Mouse (Mus musculus) stomach, postnatal 0 days (tissue): ENCODE measurements at regions not wholly inside any gene's neighbourhood (a gene's known extent, or its start where the extent isn't known, plus 50 kb on each side); places are given as distances from the start of the nearest gene placed in this dataset.
A peak's percentile ranks its signal among the peaks of the same experiment; 100 is the strongest.

Source experiments
- ATAC-seq: fragments of 200-750 bp; cut with Nextera tagmentation; 2 replicates; pipeline ENCODE4 v1.8.0; 2017; ENCODE audit not compliant: low FRiP score, low TSS enrichment
- DNase-seq: peaks from one replicate; pipeline ENCODE4 v3.0.0-alpha.2; 2016; ENCODE audit warnings: low spot score
- H3K27ac ChIP-seq: fragments of 300-500 bp; sonication (generic); replicated peaks from 2 replicates; pipeline ENCODE4 v1.5.1; 2014; ENCODE audit warnings: mild to moderate bottlenecking, control low read depth
- H3K27me3 ChIP-seq: fragments of 300-500 bp; sonication (generic); 2 replicates; pipeline ENCODE4 v1.6.1; 2014; ENCODE audit warnings: low read length; ENCODE audit not compliant: control insufficient read depth, insufficient read depth
- H3K36me3 ChIP-seq: fragments of 300-500 bp; sonication (generic); 2 replicates; pipeline ENCODE4 v1.6.1; 2014; ENCODE audit warnings: low read length, mixed read lengths; ENCODE audit not compliant: control insufficient read depth, insufficient read depth
- H3K4me1 ChIP-seq: fragments of 300-500 bp; sonication (generic); replicated peaks from 2 replicates; pipeline ENCODE4 v1.6.1; 2014; ENCODE audit warnings: antibody characterized with exemption; ENCODE audit not compliant: control insufficient read depth, insufficient read depth
- H3K4me2 ChIP-seq: fragments of 300-500 bp; sonication (generic); replicated peaks from 2 replicates; pipeline ENCODE4 v1.6.1; 2014; ENCODE audit warnings: low read depth, mild to moderate bottlenecking, control low read depth, moderate library complexity
- H3K4me3 ChIP-seq: fragments of 300-500 bp; sonication (generic); 2 replicates; pipeline ENCODE4 v1.5.1; 2014; ENCODE audit warnings: low read depth, low read length, control low read depth
- H3K9ac ChIP-seq: fragments of 300-500 bp; sonication (generic); 2 replicates; pipeline ENCODE4 v1.6.1; 2014; ENCODE audit warnings: mild to moderate bottlenecking, low read length, control low read depth, mixed read lengths
- H3K9me3 ChIP-seq: fragments of 300-500 bp; sonication (generic); 2 replicates; pipeline ENCODE4 v1.6.1; 2016; ENCODE audit warnings: low read length; ENCODE audit not compliant: control insufficient read depth
- CTCF ChIP-seq: IDR thresholded peaks from 2 replicates; pipeline ENCODE4 v1.5.1; 2016; ENCODE audit warnings: antibody characterized with exemption, low read depth, mild to moderate bottlenecking, moderate library complexity
- EP300 ChIP-seq: optimal IDR thresholded peaks from 2 replicates; pipeline ENCODE3; 2016; ENCODE audit warnings: antibody characterized with exemption
- WGBS: fragments of 180-500 bp; shearing (Covaris S2); extraction: QIAGEN DNeasy Blood & Tissue Kit; methylation state at CpG from one replicate; pipeline ENCODE4 v1.1.7; 2014; 5-methylcytosine and 5-hydroxymethylcytosine counted together

GRCm38 (mm10) chr9:43540131-43540530 lies 203.7 kb upstream of the Nectin1 start:
- no peaks in the 10 kb centered on the region for H3K9me3 ChIP-seq
- H3K4me3 ChIP-seq, result no peak overlapping the region
- no peak overlapping the region for H3K4me2 ChIP-seq
- no peaks in the 10 kb centered on the region for H3K4me1 ChIP-seq
- TF ChIP-seq CTCF (no peak), EP300 (no peak)
- no peaks in the 10 kb centered on the region for H3K36me3 ChIP-seq
- no peak overlapping the region for H3K9ac ChIP-seq
- WGBS, result 73% methylated on average over 3 of the region's 3 CpGs
- H3K27me3 ChIP-seq, result no peaks in the 10 kb centered on the region
- H3K27ac ChIP-seq, result no peak overlapping the region
- ATAC-seq (no peak), DNase-seq (no peak)

GRCm38 (mm10) chr9:43541234-43541633 lies 202.6 kb upstream of the Nectin1 start:
- no peak overlapping the region for H3K27ac ChIP-seq
- H3K27me3 ChIP-seq, result no peaks in the 10 kb centered on the region
- H3K9me3 ChIP-seq, result no peaks in the 10 kb centered on the region
- no peak overlapping the region for H3K9ac ChIP-seq
- no peaks in the 10 kb centered on the region for H3K36me3 ChIP-seq
- DNase-seq (no peak), ATAC-seq (no peak)
- TF ChIP-seq CTCF (no peak), EP300 (no peak)
- WGBS, result 81% methylated on average over 8 of the region's 8 CpGs
- no peak overlapping the region for H3K4me3 ChIP-seq
- H3K4me1 ChIP-seq, result no peaks in the 10 kb centered on the region
- H3K4me2 ChIP-seq, result no peak overlapping the region

GRCm38 (mm10) chr9:43542077-43542654 lies 201.6 kb upstream of the Nectin1 start:
- H3K9ac ChIP-seq, result no peak overlapping the region
- no peak for ATAC-seq
- no peak overlapping the region for H3K4me2 ChIP-seq
- TF ChIP-seq EP300 (peak; percentile 55), CTCF (no peak)
- H3K4me3 ChIP-seq, result no peak overlapping the region
- H3K27me3 ChIP-seq, result no peaks in the 10 kb centered on the region
- H3K36me3 ChIP-seq, result no peaks in the 10 kb centered on the region
- 67% methylated on average over 9 of the region's 9 CpGs for WGBS
- no peaks in the 10 kb centered on the region for H3K4me1 ChIP-seq
- H3K9me3 ChIP-seq, result no peaks in the 10 kb centered on the region
- no peak overlapping the region for H3K27ac ChIP-seq
- DNase-seq, result no peak

GRCm38 (mm10) chr9:43545081-43545565 lies 198.7 kb upstream of the Nectin1 start:
- Histone ChIP-seq H3K9me3 (no peaks in the 10 kb centered on the region), H3K27me3 (no peaks in the 10 kb centered on the region), H3K27ac (no peak overlapping the region), H3K4me1 (no peaks in the 10 kb centered on the region), H3K4me2 (no peak overlapping the region), H3K36me3 (no peaks in the 10 kb centered on the region), H3K4me3 (no peak overlapping the region), H3K9ac (no peak overlapping the region)
- TF ChIP-seq CTCF (no peak), EP300 (no peak)
- DNase-seq (peak; percentile 20), ATAC-seq (0 out of 2 replicates have a peak, but pooled peaks have one; percentile 26)
- 37% methylated on average over 15 of the region's 15 CpGs for WGBS

GRCm38 (mm10) chr9:43548883-43549282 lies 194.9 kb upstream of the Nectin1 start:
- Histone ChIP-seq H3K27ac (no peak overlapping the region), H3K4me1 (no peaks in the 10 kb centered on the region), H3K4me2 (no peak overlapping the region), H3K4me3 (no peak overlapping the region), H3K9me3 (no peaks in the 10 kb centered on the region), H3K27me3 (no peaks in the 10 kb centered on the region), H3K9ac (no peak overlapping the region), H3K36me3 (no peaks in the 10 kb centered on the region)
- no peak for DNase-seq
- WGBS, result 39% methylated on average over 4 of the region's 4 CpGs
- no peak for TF ChIP-seq CTCF
- no peak for TF ChIP-seq EP300
- no peak for ATAC-seq

GRCm38 (mm10) chr9:43549293-43549692 lies 194.5 kb upstream of the Nectin1 start:
- WGBS, result 48% methylated on average over 7 of the region's 7 CpGs
- H3K4me3 ChIP-seq, result no peak overlapping the region
- H3K9ac ChIP-seq, result no peak overlapping the region
- H3K36me3 ChIP-seq, result no peaks in the 10 kb centered on the region
- H3K9me3 ChIP-seq, result no peaks in the 10 kb centered on the region
- no peak for TF ChIP-seq EP300
- 0 out of 2 replicates have a peak, but pooled peaks have one; percentile 11 for TF ChIP-seq CTCF
- DNase-seq (no peak), ATAC-seq (no peak)
- H3K4me1 ChIP-seq, result no peaks in the 10 kb centered on the region
- no peak overlapping the region for H3K27ac ChIP-seq
- no peak overlapping the region for H3K4me2 ChIP-seq
- no peaks in the 10 kb centered on the region for H3K27me3 ChIP-seq
